Mouse (Mus musculus) small intestine, adult 2 months (tissue): ENCODE results near the gene Ranbp1.

Experiments
- CTCF ChIP-seq: fragments of 200-500 bp; IDR thresholded peaks from 2 replicates; pipeline ENCODE4 v1.5.1; 2012; ENCODE audit warnings: low read depth, mild to moderate bottlenecking, control low read depth, inconsistent platforms, low read length, moderate library complexity, mixed read lengths; ENCODE audit not compliant: insufficient replicate concordance, insufficient read length; ENCODE audit errors: extremely low read depth
- POLR2A ChIP-seq: fragments of 200-500 bp; IDR thresholded peaks from 2 replicates; pipeline ENCODE4 v1.6.1; 2012; ENCODE audit warnings: low read depth, mild to moderate bottlenecking, control low read depth, inconsistent platforms, low read length, moderate library complexity

GRCm38 (mm10) chr16:18228856-18229255 lies 19.7 kb downstream of the Ranbp1 start:
- TF ChIP-seq CTCF: no peak
- no peak for TF ChIP-seq POLR2A
